Mouse (Mus musculus) cerebellum, adult 11-12 months (tissue): Measurements from ENCODE around the gene Lcmt2.
A peak's percentile ranks its signal among the peaks of the same experiment; 100 is the strongest.

ENCODE experiments used
- DNase-seq: peaks from one replicate; pipeline ENCODE4 v3.0.0; 2022

Gene Lcmt2

GRCm38 (mm10) chr2:121115418-121115817 is 25.0 kb downstream of the Lcmt2 start:
- DNase-seq: no peak

GRCm38 (mm10) chr2:121109695-121110094 is 30.8 kb downstream of the Lcmt2 start, which contains the start of gene Tgm7:
Tgm7 (minus strand) TSS chr2:121109795.
- DNase-seq: no peak

GRCm38 (mm10) chr2:121105940-121106339 is 34.5 kb downstream of the Lcmt2 start:
- no peak for DNase-seq

- DNase-seq: peak; percentile 64
These were observed 38.4 kb downstream of the Lcmt2 start for GRCm38 (mm10) chr2:121102051-121102450.

- DNase-seq: no peak
These were observed 50.7 kb downstream of the Lcmt2 start for GRCm38 (mm10) chr2:121089751-121090150.

- DNase-seq: no peak
These were observed 51.9 kb downstream of the Lcmt2 start for GRCm38 (mm10) chr2:121088507-121088906.

- DNase-seq: peak; percentile 61
These were observed 54.8 kb downstream of the Lcmt2 start, which contains the start of gene Tgm5 for GRCm38 (mm10) chr2:121085480-121086185. Tgm5 (minus strand) TSS chr2:121085841.

GRCm38 (mm10) chr2:121082626-121083025 is 57.8 kb downstream of the Lcmt2 start:
- no peak for DNase-seq
